Mouse (Mus musculus): ENCODE results near the gene Mrgpra4.

Gene Mrgpra4

GRCm38 (mm10) chr7:47981995-47982394 is at the start of gene Mrgpra4:
Gene Mrgpra4, minus strand, starts transcription at chr7:47982095.
- no peak for DNase-seq

GRCm38 (mm10) chr7:48027497-48027896 is 45.6 kb upstream of the Mrgpra4 start, which contains the start of gene Mrgprx1:
Gene Mrgprx1, minus strand, starts transcription at chr7:48027597.
- no peak for DNase-seq

- no peak for DNase-seq
These were observed 36.0 kb upstream of the Mrgpra4 start for GRCm38 (mm10) chr7:48017874-48018273.

DNA sequence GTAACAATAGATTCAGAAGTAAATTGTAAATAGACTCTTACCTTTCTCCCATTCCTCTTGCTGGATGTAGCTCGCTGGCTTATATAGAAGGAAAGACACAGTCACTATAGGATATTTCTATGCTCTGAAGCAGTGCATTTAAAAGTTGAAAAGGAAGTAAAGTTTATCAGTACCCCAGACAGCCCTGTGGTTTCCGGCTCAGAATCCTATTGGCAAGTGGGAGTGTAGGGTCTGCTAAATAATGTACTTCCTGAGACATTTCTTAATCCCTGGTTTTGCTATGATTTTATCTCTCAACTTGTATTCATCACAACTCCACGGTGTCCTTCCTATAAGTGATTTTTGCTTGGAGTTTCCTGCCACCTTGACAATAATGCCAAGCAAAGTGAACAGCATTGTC is 13.8 kb upstream of the Mrgpra4 start:
- no peak for DNase-seq

- DNase-seq, result no peak
These were observed 4.9 kb upstream of the Mrgpra4 start for GRCm38 (mm10) chr7:47986752-47987151.
